7 mouse cellular contexts compared by ENCODE assay signal in the genomic region with DNA sequence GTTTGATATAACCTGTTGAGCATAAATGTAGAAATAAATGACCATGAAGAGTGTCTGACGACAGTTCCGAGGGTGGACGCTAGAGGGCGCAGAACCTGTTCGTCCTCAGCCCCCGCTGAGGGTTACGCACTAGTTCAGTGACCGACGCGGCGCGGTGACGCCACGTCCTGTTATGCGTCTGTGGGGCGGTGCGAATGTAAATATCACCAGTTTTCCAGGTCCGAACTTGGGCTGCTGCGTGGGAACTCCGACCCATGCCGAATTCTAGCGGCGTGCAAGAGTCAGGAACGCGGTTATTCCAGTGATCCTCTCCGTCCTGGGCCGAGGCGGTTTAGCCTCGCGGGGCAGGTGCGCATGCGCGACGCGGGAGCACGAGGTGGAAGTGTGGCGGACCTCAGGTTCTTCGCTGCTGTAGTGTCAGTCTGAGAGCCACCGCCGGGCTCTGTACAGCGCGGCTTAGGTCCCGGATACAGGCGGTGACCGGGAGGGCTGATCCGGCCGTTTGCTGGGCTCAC. TPM values are rescaled to one million over a fixed set of nuclear protein-coding genes. Genes with fewer than 3 reads are reported as not detected.
DNase-seq lines count a peak whose midpoint lies in the region; ATAC-seq lines count a peak whose summit lies in the region.

A gene (plus strand): TSS at position 203 of the 515 bp plus-strand sequence.

- 0 out of 2 replicates have a peak, but pooled peaks cover 2% of the 10 kb centered on the region for H3K36me3 ChIP-seq in intestine, embryonic 16.5 days (ENCODE audit: control insufficient read depth, insufficient read depth, low read length)
- peaks cover 3% of the 10 kb centered on the region; the same call in 1 of the 2 replicates for H3K36me3 ChIP-seq in midbrain, embryonic 11.5 days (ENCODE audit: control insufficient read depth, insufficient read depth, low read length)

- peak within 1 kb of the TSS; percentile 97 for H3K27ac ChIP-seq in intestine, embryonic 16.5 days (ENCODE audit: low read length)
- peak within 1 kb of the TSS; percentile 70 for H3K27ac ChIP-seq in midbrain, embryonic 11.5 days (ENCODE audit: low read depth, low read length)

- H3K4me2 ChIP-seq in intestine, embryonic 16.5 days (ENCODE audit: low read depth, low read length): peak within 1 kb of the TSS; percentile 91
- H3K4me2 ChIP-seq in midbrain, embryonic 11.5 days: peak within 1 kb of the TSS; percentile 81

- DNase-seq in adrenal gland, adult 18-20 months (ENCODE audit: low spot score in 2 of 2): peak; percentile 96
- DNase-seq in embryo, embryonic 11 days: peak; percentile 98
- peak; percentile 91 to 95 for DNase-seq in gastrocnemius, postnatal 36 days
- DNase-seq in left cerebral cortex, postnatal 36 days (ENCODE audit: low spot score in 2 of 2): peak; percentile 96 to 97
- DNase-seq in midbrain, embryonic 11.5 days (ENCODE audit: low spot score, missing footprints): peak; percentile 100
- DNase-seq in skeletal muscle tissue, adult 2 months (ENCODE audit: low read depth, low spot score): peak; percentile 96

- WGBS in intestine, embryonic 16.5 days: under 1% methylated on average over 47 of the region's 47 CpGs
- WGBS in midbrain, embryonic 11.5 days: under 1% methylated on average over 47 of the region's 47 CpGs

- H3K27me3 ChIP-seq in intestine, embryonic 16.5 days (replicated peaks; ENCODE audit: control insufficient read depth, insufficient read depth, low read length): no peaks in the 10 kb centered on the region
- H3K27me3 ChIP-seq in midbrain, embryonic 11.5 days (ENCODE audit: control insufficient read depth, insufficient read depth, low read length): no peaks in the 10 kb centered on the region

- peak; percentile 98 for ATAC-seq in intestine, embryonic 16.5 days
- peak; percentile 97 for ATAC-seq in midbrain, embryonic 11.5 days (ENCODE audit: low FRiP score)

- peak within 1 kb of the TSS; percentile 76 for H3K9ac ChIP-seq in intestine, embryonic 16.5 days (ENCODE audit: low read depth, low read length)
- H3K9ac ChIP-seq in midbrain, embryonic 11.5 days (ENCODE audit: low read length): peak within 1 kb of the TSS; percentile 84

- peak within 1 kb of the TSS; percentile 62 for H3K4me3 ChIP-seq in intestine, embryonic 16.5 days (ENCODE audit: low read length)
- peak within 1 kb of the TSS; percentile 62 for H3K4me3 ChIP-seq in midbrain, embryonic 11.5 days (ENCODE audit: low read depth, low read length)

- H3K4me1 ChIP-seq in intestine, embryonic 16.5 days (ENCODE audit: control insufficient read depth, insufficient read depth, low read length): peaks cover 8% of the 10 kb centered on the region
- peaks cover 6% of the 10 kb centered on the region; the same call in 1 of the 2 replicates for H3K4me1 ChIP-seq in midbrain, embryonic 11.5 days (ENCODE audit: control insufficient read depth, insufficient read depth, low read length)

- no peaks in the 10 kb centered on the region for H3K9me3 ChIP-seq in intestine, embryonic 16.5 days (ENCODE audit: control insufficient read depth, low read length)
- no peaks in the 10 kb centered on the region for H3K9me3 ChIP-seq in midbrain, embryonic 11.5 days (ENCODE audit: control insufficient read depth, low read length)

- intact Hi-C loops in gastrocnemius, postnatal 36 days (cut with DNase I): no loop called here
- intact Hi-C loops in left cerebral cortex, postnatal 36 days (cut with DNase I): loop anchor here (5.0 kb wide), 1 partner anchor 137 kb away; no protein-coding TSS in a partner anchor

RNA-seq across cellular contexts. Expression of the gene that starts here (rescaled TPM):
- 10 to 100 TPM; 37.5 to 48.9 TPM for total RNA-seq in adrenal gland, adult 18-20 months (2021)
- total RNA-seq in gastrocnemius, postnatal 36 days (2021): 10 to 100 TPM; 24.5 to 28.4 TPM
- polyA plus RNA-seq in intestine, embryonic 16.5 days (2015; fragmentation: Nextera tagmentation; extraction: Ambion mirVana): 44.2 and 54.9 TPM in 2 replicates
- total RNA-seq in left cerebral cortex, postnatal 36 days (2021): 10 to 100 TPM; 31.0 to 38.3 TPM
- 55.5 and 56.5 TPM in 2 replicates for polyA plus RNA-seq in midbrain, embryonic 11.5 days (2014; fragmentation: Nextera tagmentation; extraction: Ambion mirVana)

Comparison
In these comparisons a context has a peak if more than half of its experiments do, and no peak if none do; other contexts are left out.
1. Peak in every context shown above with its lines: DNase-seq, ATAC-seq, H3K4me3 ChIP-seq and H3K27ac ChIP-seq.